Mouse (Mus musculus) mouse embryonic stem cell (cell line): ENCODE data around the gene Prnp.

Experiments
- in situ Hi-C, 2 experiments: fragments of 300-500 bp; cut with MboI; formaldehyde crosslinking; loops; 1 replicate in 1 of 2; 3 replicates in 1 of 2; pipeline ENCODE4 v1.14.3; 2019 to 2020; ENCODE audit warnings: low sequenced_read_pairs in 2 of 2, low pct_unique_long_range_greater_than_20kb in 1 of 2, mixed read lengths in 1 of 2; ENCODE audit not compliant: unreplicated experiment in 1 of 2

Gene Prnp

GRCm38 (mm10) chr2:131941501-131941900 lies 31.8 kb downstream of the Prnp start:
- in situ Hi-C loops, result loop anchor here in 1 of 2 experiments (25.0 kb wide), 2 partner anchors 129 to 379 kb away; partner anchors contain the start of gene Adra1d

- in situ Hi-C loops, result loop anchor here in 1 of 2 experiments (25.0 kb wide), 2 partner anchors 132 to 382 kb away; partner anchors contain the start of gene Adra1d
These were observed 34.6 kb downstream of the Prnp start for GRCm38 (mm10) chr2:131944370-131944769.

GRCm38 (mm10) chr2:131945225-131945624 lies 35.5 kb downstream of the Prnp start:
- in situ Hi-C loops, result loop anchor here in 1 of 2 experiments (25.0 kb wide), 2 partner anchors 133 to 383 kb away; partner anchors contain the start of gene Adra1d

- in situ Hi-C loops, result loop anchor here in 1 of 2 experiments (25.0 kb wide), 2 partner anchors 133 to 383 kb away; partner anchors contain the start of gene Adra1d
These were observed 36.0 kb downstream of the Prnp start for GRCm38 (mm10) chr2:131945765-131946164.

GRCm38 (mm10) chr2:131946351-131946750 lies 36.6 kb downstream of the Prnp start:
- in situ Hi-C loops, result loop anchor here in 1 of 2 experiments (25.0 kb wide), 2 partner anchors 134 to 384 kb away; partner anchors contain the start of gene Adra1d

GRCm38 (mm10) chr2:131948156-131948555 lies 38.4 kb downstream of the Prnp start:
- in situ Hi-C loops, result loop anchor here in 1 of 2 experiments (25.0 kb wide), 2 partner anchors 136 to 386 kb away; partner anchors contain the start of gene Adra1d

- in situ Hi-C loops, result loop anchor here in 1 of 2 experiments (25.0 kb wide), 2 partner anchors 137 to 387 kb away; partner anchors contain the start of gene Adra1d
These were observed 39.4 kb downstream of the Prnp start for GRCm38 (mm10) chr2:131948916-131949639.

GRCm38 (mm10) chr2:131949767-131950597 lies 40.3 kb downstream of the Prnp start:
- in situ Hi-C loops, result loop anchor here (10.0 to 25.0 kb wide), 3 partner anchors 138 to 405 kb away; partner anchors contain the start of gene Adra1d (in 1 of the 2)

- in situ Hi-C loops, result loop anchor here in 1 of 2 experiments (10.0 kb wide), 1 partner anchor 406 kb away; no protein-coding TSS in a partner anchor
These were observed 40.9 kb downstream of the Prnp start, which contains the start of gene Prnd for GRCm38 (mm10) chr2:131950598-131951095. TSS of gene Prnd (plus strand) at chr2:131950861.

- in situ Hi-C loops, result loop anchor here in 1 of 2 experiments (10.0 kb wide), 1 partner anchor 408 kb away; no protein-coding TSS in a partner anchor
These were observed 42.7 kb downstream of the Prnp start for GRCm38 (mm10) chr2:131952456-131952855.

GRCm38 (mm10) chr2:131952961-131953538 lies 43.3 kb downstream of the Prnp start:
- in situ Hi-C loops, result loop anchor here in 1 of 2 experiments (10.0 kb wide), 1 partner anchor 408 kb away; no protein-coding TSS in a partner anchor

GRCm38 (mm10) chr2:131953711-131954110 lies 44.0 kb downstream of the Prnp start:
- in situ Hi-C loops, result loop anchor here in 1 of 2 experiments (10.0 kb wide), 1 partner anchor 409 kb away; no protein-coding TSS in a partner anchor

- in situ Hi-C loops, result loop anchor here in 1 of 2 experiments (10.0 kb wide), 1 partner anchor 410 kb away; no protein-coding TSS in a partner anchor
These were observed 45.1 kb downstream of the Prnp start for GRCm38 (mm10) chr2:131954835-131955234.

- in situ Hi-C loops, result loop anchor here in 1 of 2 experiments (10.0 kb wide), 1 partner anchor 410 kb away; no protein-coding TSS in a partner anchor
These were observed 45.5 kb downstream of the Prnp start for GRCm38 (mm10) chr2:131955264-131955663.

- in situ Hi-C loops, result loop anchor here in 1 of 2 experiments (10.0 kb wide), 1 partner anchor 412 kb away; no protein-coding TSS in a partner anchor
These were observed 46.9 kb downstream of the Prnp start for GRCm38 (mm10) chr2:131956336-131957256.

GRCm38 (mm10) chr2:131957731-131958222 lies 48.0 kb downstream of the Prnp start:
- in situ Hi-C loops, result loop anchor here in 1 of 2 experiments (10.0 kb wide), 1 partner anchor 413 kb away; no protein-coding TSS in a partner anchor
